Mouse (Mus musculus): ENCODE results near the gene Gbgt1.

GRCm38 (mm10) chr2:28512798-28513401, 16.2 kb downstream of the Gbgt1 start, which contains the start of gene Ralgds:
- TF ChIP-seq CTCF (IDR thresholded peaks at IDR 0.05; ENCODE audit: extremely low read depth, insufficient read length, insufficient replicate concordance, low read depth, low read length) (0 out of 2 replicates have a peak, but pooled peaks have one; percentile 7), POLR2A (IDR thresholded peaks at IDR 0.05; ENCODE audit: low read depth, low read length) (peak; percentile 34; the same call in 1 of the 2 replicates)

All from small intestine, adult 2 months (tissue).